Mouse (Mus musculus): Measurements from ENCODE around the gene Mast3.
"Not testable (repeated sequence)": the region's sequence is repeated elsewhere in the genome, so short reads cannot be mapped to it uniquely, and the experiment has no call there.

Mast3 gene

DNA sequence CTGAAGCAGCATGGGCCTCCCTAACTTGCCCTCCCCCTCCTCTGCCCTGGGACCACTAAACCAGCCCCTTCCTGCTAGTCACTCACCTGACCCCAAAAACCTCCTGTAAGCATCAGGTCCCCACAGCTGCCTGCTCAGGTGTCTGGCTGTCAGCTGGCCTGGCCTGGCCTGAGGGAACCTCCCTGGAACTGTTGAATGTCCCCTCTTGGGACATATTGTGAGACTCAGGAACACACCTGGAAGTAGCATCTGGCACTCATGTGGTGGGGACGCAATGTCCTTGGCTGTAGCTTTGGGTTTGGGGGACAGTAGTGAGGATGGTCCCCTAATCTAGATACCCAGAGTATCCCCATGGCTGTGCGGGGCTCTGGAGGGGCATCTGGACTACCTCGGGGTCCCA is 29.2 kb upstream of the Mast3 start:
- DNase-seq (ENCODE audit: low spot score in 2 of 2) = no peak

GRCm38 (mm10) chr8:70833520-70833919 is 28.7 kb upstream of the Mast3 start:
- no peak for DNase-seq (ENCODE audit: low spot score in 2 of 2)

GRCm38 (mm10) chr8:70833018-70833482 is 28.2 kb upstream of the Mast3 start:
- DNase-seq (ENCODE audit: low spot score in 2 of 2) = peak; percentile 23 to 49

DNA sequence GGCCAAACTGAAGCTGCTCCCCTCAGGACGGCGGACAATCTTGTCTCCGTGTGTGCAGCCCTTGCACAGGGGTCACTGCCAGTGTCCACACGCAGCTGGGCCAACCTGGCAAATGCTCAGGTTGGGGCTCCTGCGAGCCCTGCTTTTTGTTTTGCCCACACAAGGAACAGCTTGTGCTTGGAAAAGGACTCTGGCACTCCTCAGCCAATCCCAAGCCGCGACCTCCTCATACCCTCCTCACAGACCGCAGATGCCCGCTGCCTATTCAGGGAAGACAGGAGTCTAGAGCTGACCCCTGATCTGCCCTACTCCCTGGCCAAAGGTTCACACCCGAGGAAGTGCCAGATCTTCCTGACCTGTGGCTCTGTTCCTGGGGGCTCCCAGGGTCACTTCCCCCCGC is 27.5 kb upstream of the Mast3 start:
- DNase-seq (ENCODE audit: low spot score in 2 of 2) = no peak

DNA sequence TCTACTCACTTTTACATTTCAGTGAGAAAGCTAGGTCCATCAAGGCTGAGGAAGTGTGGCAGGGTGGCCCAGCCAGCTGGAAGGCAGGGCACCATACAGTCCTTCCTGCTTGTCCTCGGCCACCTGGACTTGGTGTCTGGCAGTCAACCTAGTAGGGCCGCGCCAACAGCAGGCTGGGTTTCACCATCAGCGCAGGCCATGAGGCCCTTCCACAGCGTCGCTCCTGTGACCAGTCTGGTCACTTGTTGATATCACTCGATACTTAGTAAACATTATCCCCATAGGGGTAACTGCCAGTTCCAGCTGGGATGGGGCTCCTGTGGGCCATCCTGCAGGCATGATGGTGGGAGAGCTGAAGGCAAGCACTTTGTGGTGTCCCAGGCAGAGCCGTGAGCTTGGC is 26.7 kb upstream of the Mast3 start:
- no peak for DNase-seq (ENCODE audit: low spot score in 2 of 2)

DNA sequence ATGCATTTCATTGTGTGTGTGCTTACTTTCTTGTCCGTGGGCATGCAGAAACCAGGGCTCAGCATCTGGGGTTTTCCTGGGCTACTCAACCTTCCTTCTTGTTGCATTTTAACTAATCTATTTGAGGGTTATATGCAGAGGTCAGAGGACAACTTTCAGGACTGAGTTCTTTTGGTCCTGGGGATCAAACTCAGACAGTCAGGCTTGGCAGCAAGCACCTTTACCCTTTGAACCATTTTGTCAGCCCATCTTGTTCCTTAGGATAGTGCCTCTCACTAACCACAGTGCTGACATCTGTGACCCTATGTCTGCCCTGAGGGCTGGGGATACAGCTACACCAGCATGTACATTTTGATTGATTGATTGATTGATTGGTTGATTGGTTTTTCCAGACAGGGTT is 22.9 kb upstream of the Mast3 start:
- no peak for DNase-seq (ENCODE audit: low spot score in 2 of 2)

GRCm38 (mm10) chr8:70827010-70827409 is 22.2 kb upstream of the Mast3 start:
- no peak for DNase-seq (ENCODE audit: low spot score in 2 of 2)

- DNase-seq (ENCODE audit: low spot score in 2 of 2) = no peak
Observed at GRCm38 (mm10) chr8:70825816-70826215, 21.0 kb upstream of the Mast3 start.

GRCm38 (mm10) chr8:70823802-70824201 is 18.9 kb upstream of the Mast3 start:
- no peak for DNase-seq (ENCODE audit: low spot score in 2 of 2)

DNA sequence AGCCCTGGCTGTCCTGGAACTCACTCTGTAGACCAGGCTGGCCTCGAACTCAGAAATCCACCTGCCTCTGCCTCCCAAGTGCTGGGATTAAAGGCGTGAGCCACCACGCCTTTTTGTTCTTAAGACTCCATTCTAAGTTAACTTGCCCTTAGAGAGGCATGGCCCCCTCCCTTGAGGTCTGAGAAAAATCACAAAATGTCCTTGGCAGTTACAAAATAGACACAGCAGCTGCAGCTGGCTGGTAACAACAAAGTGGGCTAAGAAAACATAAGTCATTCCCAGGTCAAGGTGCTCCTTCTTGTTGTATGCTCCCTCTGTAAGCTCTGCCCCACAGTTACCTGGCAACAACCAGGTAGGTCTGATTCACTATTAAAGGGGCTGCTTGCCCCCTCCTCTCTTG is 17.7 kb upstream of the Mast3 start:
- not testable (repeated sequence) for DNase-seq (ENCODE audit: low spot score in 2 of 2)

DNA sequence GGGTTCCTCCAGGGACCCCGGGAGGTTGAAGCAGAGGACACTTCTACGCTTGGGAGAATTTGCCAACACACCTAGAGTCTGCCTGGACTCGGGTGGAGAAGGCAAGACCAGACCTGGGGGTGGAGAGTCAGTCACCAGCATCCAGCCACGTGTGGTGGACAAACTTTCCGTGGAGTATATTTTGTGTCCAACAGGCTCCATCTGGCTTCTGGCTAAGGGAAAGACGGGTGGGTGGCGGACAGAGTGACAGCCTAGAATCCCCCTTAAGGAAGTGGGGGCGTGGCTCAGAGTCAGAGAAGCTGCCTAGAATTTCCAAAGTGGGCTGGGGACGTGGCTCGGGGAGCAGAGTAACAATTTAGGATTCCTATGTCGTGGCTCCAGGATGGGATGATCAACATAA is 17.1 kb upstream of the Mast3 start:
- no peak for DNase-seq (ENCODE audit: low spot score in 2 of 2)

GRCm38 (mm10) chr8:70821399-70821962 is 16.6 kb upstream of the Mast3 start:
- peak in 1 of 2 experiments; percentile 77 for DNase-seq (ENCODE audit: low spot score in 2 of 2)

GRCm38 (mm10) chr8:70820101-70820935 is 15.5 kb upstream of the Mast3 start:
- DNase-seq (ENCODE audit: low spot score in 2 of 2) = no peak

DNA sequence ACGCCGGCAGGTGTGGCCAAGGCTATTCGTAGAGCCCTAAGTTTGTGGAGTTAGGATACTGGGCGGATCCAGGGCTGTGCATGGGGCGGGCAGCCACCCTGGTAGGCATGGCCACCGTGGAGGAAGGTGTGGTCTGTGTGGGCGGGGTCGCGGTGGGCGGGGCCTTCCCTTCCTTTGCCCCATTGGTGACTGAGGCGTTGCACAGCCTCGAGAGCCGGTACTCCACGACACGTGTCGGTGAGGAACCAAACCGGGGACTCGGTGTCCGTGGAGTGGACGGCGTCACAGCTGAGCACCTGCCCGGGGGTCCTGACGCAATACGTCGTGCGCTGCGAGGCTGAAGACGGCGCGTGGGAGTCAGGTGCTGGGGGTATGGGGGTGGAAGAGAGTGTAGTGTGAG is 11.8 kb upstream of the Mast3 start:
- no peak for DNase-seq (ENCODE audit: low spot score in 2 of 2)

DNA sequence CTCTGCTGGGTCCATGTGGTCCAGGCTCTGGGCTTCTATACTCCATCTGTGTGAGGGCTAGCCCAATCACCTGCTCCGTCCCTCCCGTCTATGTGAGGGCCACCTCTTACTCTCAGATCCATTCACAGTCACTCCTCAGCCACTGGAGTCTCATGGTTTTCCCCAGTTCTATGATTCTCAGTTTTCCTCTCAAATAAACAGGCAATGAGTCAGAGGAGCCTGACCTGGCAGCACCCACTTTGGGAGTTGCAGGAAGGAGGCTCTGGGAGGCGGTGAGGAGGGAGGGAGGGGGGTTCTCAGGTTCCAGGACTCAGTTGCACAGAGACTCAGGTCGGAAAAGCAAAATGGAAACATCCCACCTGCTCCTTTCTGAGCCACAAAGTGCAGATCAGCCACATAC is 8.0 kb upstream of the Mast3 start:
- no peak for DNase-seq (ENCODE audit: low spot score in 2 of 2)

DNA sequence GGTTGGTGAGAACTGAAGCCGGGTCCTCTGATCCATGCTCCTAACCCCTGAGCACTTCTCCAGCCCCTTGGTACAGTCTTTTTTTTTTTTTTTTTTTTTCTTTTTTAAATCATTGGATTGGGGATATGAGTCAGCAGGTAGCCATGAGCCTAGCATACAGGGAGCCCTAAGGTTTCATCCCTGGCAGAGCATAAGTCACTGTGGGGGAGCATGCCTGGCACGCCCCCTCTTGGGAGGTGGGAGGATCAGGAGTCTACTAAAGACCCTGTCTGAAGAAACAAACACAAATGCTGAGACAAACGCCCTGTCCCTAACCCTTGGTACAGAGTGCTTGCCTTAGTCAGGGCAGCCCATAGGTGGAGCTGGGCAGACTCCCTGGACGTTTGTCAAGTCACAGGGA is 7.2 kb upstream of the Mast3 start:
- no peak for DNase-seq (ENCODE audit: low spot score in 2 of 2)

DNA sequence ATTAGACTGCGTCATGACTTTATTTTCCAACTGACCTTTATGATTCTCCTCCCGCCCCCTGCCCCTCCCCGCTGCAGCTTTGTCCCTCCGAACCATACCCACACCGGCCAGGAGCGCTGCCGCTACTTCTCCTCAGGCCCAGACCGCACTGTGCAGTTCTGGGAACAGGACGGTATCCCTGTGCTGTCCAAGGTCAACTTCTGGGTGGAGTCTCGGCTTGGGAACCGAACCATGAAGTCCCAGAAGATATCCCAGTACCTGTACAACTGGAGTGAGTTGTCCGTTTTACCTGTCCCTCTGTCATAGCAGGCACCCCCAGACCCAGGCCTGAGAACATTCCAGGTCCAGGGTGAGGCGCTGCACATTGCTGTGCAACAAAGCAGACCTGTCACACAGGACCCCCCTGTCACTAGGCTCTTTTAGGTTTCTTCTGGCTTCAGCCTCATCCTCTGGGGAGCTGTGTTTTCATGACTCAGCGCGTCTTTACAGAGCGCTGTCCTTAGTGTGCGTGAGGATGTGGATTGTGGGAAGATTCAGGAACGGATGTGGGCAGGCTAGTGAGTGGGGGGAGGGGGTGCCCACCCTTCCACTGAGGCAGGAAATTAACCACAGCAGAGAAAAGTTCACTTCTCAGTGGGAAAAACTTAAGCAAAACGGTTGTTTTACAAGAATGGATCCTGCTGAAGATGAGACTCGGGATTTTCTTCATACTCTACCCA is 6.3 kb upstream of the Mast3 start:
- DNase-seq (ENCODE audit: low spot score in 2 of 2) = peak; percentile 74 to 75

- DNase-seq (ENCODE audit: low spot score in 2 of 2) = peak; percentile 75
Observed at GRCm38 (mm10) chr8:70808955-70809701, 4.3 kb upstream of the Mast3 start.

DNA sequence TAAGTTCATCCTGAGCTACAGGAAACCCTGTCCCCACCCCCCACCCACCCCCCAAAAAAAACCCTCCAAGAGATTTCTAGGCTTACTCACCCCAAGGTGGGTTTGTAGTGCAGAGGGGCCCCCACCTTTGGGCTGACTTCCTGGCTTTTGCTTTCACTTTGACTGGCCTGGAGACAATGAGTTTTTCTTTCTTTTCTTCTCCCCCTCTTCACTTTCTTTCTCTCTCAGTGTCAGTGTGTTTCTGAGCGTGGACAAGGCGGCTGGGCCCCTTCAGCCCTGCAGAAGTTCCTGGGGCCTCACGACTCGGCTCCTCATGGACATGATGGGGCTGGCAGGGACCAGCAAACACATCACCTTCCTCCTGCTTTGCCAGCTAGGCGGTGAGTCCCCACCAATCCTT is 3.4 kb upstream of the Mast3 start, which contains the start of gene Il12rb1:
Il12rb1 (plus strand) TSS at position 211 of the 400 bp plus-strand sequence.
- DNase-seq (ENCODE audit: low spot score in 2 of 2) = peak in 1 of 2 experiments; percentile 46

GRCm38 (mm10) chr8:70807304-70807703 is 2.5 kb upstream of the Mast3 start:
- no peak for DNase-seq (ENCODE audit: low spot score in 2 of 2)

DNA sequence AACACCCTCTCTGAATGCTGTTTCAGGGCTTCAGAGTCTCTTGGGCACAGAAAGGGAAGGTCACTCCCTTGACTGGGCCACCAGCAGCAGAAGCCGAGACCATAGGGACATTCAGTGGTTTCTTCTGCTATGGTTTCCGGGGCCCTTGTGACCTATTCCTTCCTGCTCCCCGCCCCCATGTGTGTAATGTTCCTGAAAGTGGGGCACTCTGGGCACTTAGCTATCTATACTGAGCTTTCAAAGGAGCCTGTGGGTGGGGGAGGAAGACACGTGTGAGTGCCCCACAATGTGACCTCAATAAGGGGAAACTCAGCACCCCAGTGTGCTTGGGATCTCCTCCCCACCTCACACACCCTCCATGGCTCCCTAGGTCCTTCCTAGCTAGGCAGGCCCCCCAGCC is 1.7 kb upstream of the Mast3 start:
- peak; percentile 77 to 83 for DNase-seq (ENCODE audit: low spot score in 2 of 2)

Measured in thymus, postnatal 10 days (tissue).